Mouse (Mus musculus) embryo, embryonic 9.5 days (tissue): ENCODE data around the gene Nrxn2.

ENCODE experiments used
- DNase-seq: peaks from one replicate; pipeline ENCODE4 v3.0.0-alpha.2; 2017; ENCODE audit errors: extremely low spot score

Gene Nrxn2

GRCm38 (mm10) chr19:6494504-6495170 lies 76.1 kb downstream of the Nrxn2 start:
- DNase-seq: no peak

- no peak for DNase-seq
Observed at GRCm38 (mm10) chr19:6495714-6496113, 77.2 kb downstream of the Nrxn2 start.

- DNase-seq: no peak
Observed at GRCm38 (mm10) chr19:6496462-6497149, 78.1 kb downstream of the Nrxn2 start.

- DNase-seq: peak; percentile 72
Observed at GRCm38 (mm10) chr19:6497150-6497801, 78.7 kb downstream of the Nrxn2 start.

GRCm38 (mm10) chr19:6497803-6498202 lies 79.3 kb downstream of the Nrxn2 start:
- no peak for DNase-seq

GRCm38 (mm10) chr19:6498350-6499131 lies 80.0 kb downstream of the Nrxn2 start:
- DNase-seq: no peak

- DNase-seq: no peak
Observed at GRCm38 (mm10) chr19:6499860-6500635, 81.5 kb downstream of the Nrxn2 start.

GRCm38 (mm10) chr19:6500636-6501025 lies 82.1 kb downstream of the Nrxn2 start:
- DNase-seq: no peak

- DNase-seq: peak; percentile 58
Observed at GRCm38 (mm10) chr19:6502035-6502541, 83.6 kb downstream of the Nrxn2 start.

- DNase-seq: peak; percentile 75
Observed at GRCm38 (mm10) chr19:6502543-6503319, 84.2 kb downstream of the Nrxn2 start.

GRCm38 (mm10) chr19:6503926-6504655 lies 85.6 kb downstream of the Nrxn2 start:
- DNase-seq: no peak

- no peak for DNase-seq
Observed at GRCm38 (mm10) chr19:6504656-6505045, 86.1 kb downstream of the Nrxn2 start.

GRCm38 (mm10) chr19:6507393-6507792 lies 88.9 kb downstream of the Nrxn2 start:
- DNase-seq: no peak

- DNase-seq: no peak
Observed at GRCm38 (mm10) chr19:6509881-6510280, 91.3 kb downstream of the Nrxn2 start.

GRCm38 (mm10) chr19:6510546-6510945 lies 92.0 kb downstream of the Nrxn2 start:
- no peak for DNase-seq

GRCm38 (mm10) chr19:6513389-6514139 lies 95.0 kb downstream of the Nrxn2 start:
- peak; percentile 37 for DNase-seq

- no peak for DNase-seq
Observed at GRCm38 (mm10) chr19:6514940-6515339, 96.4 kb downstream of the Nrxn2 start.

- DNase-seq: no peak
Observed at GRCm38 (mm10) chr19:6515448-6515847, 96.9 kb downstream of the Nrxn2 start.

GRCm38 (mm10) chr19:6516153-6516552 lies 97.6 kb downstream of the Nrxn2 start:
- DNase-seq: no peak
